Mouse (Mus musculus) MEL (cell line): ENCODE results near the gene Psmb6. TPM values are rescaled to one million over a fixed set of nuclear protein-coding genes. Genes with fewer than 3 reads are reported as not detected.

Source experiments
- DNase-seq: peaks from one replicate; pipeline ENCODE4 v3.0.0; 2011; ENCODE audit warnings: low read depth, low spot score
- H3K27ac ChIP-seq: 2 replicates; pipeline ENCODE4 v1.5.1; 2012; ENCODE audit warnings: low read depth, mild to moderate bottlenecking, control low read depth, low read length, moderate library complexity; ENCODE audit not compliant: control insufficient read depth
- H3K27me3 ChIP-seq, 2 experiments: fragments of 150-350 bp in 1 of 2; sonication (generic) in 1 of 2; 2 replicates each; pipeline ENCODE4 v1.6.1; 2012; ENCODE audit warnings: low read length in 2 of 2, mild to moderate bottlenecking in 2 of 2, improper control_type of control experiment in 1 of 2, moderate library complexity in 1 of 2; ENCODE audit not compliant: insufficient read depth in 2 of 2, control insufficient read depth in 1 of 2
- H3K36me3 ChIP-seq, 2 experiments: 2 replicates each; pipeline ENCODE4 v1.6.1; 2012 to 2014; ENCODE audit warnings: low read length in 2 of 2, improper control_type of control experiment in 1 of 2, inconsistent platforms in 1 of 2, mild to moderate bottlenecking in 1 of 2; ENCODE audit not compliant: insufficient read depth in 2 of 2, control insufficient read depth in 1 of 2
- H3K4me1 ChIP-seq, 2 experiments: fragments of 150-350 bp in 1 of 2; sonication (generic) in 1 of 2; 2 replicates each; pipeline ENCODE4 v1.6.1; 2012; ENCODE audit warnings: low read length in 2 of 2, improper control_type of control experiment in 1 of 2, mild to moderate bottlenecking in 1 of 2; ENCODE audit not compliant: insufficient read depth in 2 of 2, control insufficient read depth in 1 of 2
- H3K4me3 ChIP-seq, 2 experiments: fragments of 150-350 bp in 1 of 2; sonication (generic) in 1 of 2; 2 replicates each; pipeline ENCODE4 v1.5.1; 2012; ENCODE audit warnings: low read depth in 2 of 2, low read length in 2 of 2, mild to moderate bottlenecking in 2 of 2, moderate library complexity in 2 of 2, control low read depth in 1 of 2, improper control_type of control experiment in 1 of 2; ENCODE audit not compliant: control insufficient read depth in 1 of 2, insufficient read depth in 1 of 2
- H3K79me2 ChIP-seq: 2 replicates; pipeline ENCODE4 v1.6.1; 2012; ENCODE audit warnings: mild to moderate bottlenecking, low read length, moderate library complexity; ENCODE audit not compliant: control insufficient read depth, poor library complexity, insufficient read depth
- H3K9ac ChIP-seq: 2 replicates; pipeline ENCODE4 v1.6.1; 2012; ENCODE audit warnings: low read depth, mild to moderate bottlenecking, control low read depth, low read length, moderate library complexity; ENCODE audit not compliant: control insufficient read depth, poor library complexity, severe bottlenecking
- H3K9me3 ChIP-seq: fragments of 150-350 bp; sonication (generic); replicated peaks from 2 replicates; pipeline ENCODE4 v1.6.1; 2012; ENCODE audit warnings: mild to moderate bottlenecking, low read length, improper control_type of control experiment, moderate library complexity; ENCODE audit not compliant: insufficient read depth
- BHLHE40 ChIP-seq: IDR thresholded peaks from 2 replicates; pipeline ENCODE4 v1.6.1; 2012; ENCODE audit warnings: low read depth, mild to moderate bottlenecking, inconsistent platforms, low read length, improper control_type of control experiment, borderline replicate concordance
- CHD1 ChIP-seq: IDR thresholded peaks from 2 replicates; pipeline ENCODE4 v1.6.1; 2012; ENCODE audit warnings: low read depth, mild to moderate bottlenecking, inconsistent platforms, low read length, improper control_type of control experiment
- CTCF ChIP-seq, 3 experiments: IDR thresholded peaks in 2 of 3; conservative IDR thresholded peaks in 1 of 3; 2 replicates each; pipeline ENCODE4 v1.5.1; 2011 to 2012; ENCODE audit warnings: low read length in 3 of 3, low read depth in 2 of 3, mild to moderate bottlenecking in 2 of 3, improper control_type of control experiment in 1 of 3, inconsistent platforms in 1 of 3, mixed read lengths in 1 of 3, moderate library complexity in 1 of 3; ENCODE audit not compliant: control insufficient read depth in 1 of 3, insufficient read depth in 1 of 3, poor library complexity in 1 of 3, severe bottlenecking in 1 of 3
- ELF1 ChIP-seq: IDR thresholded peaks from 2 replicates; pipeline ENCODE4 v1.6.1; 2014; ENCODE audit warnings: low read depth, mild to moderate bottlenecking, inconsistent platforms, low read length, improper control_type of control experiment, moderate library complexity
- EP300 ChIP-seq, 2 experiments: IDR thresholded peaks; 2 replicates each; pipeline ENCODE4 v1.6.1; 2011; ENCODE audit warnings: improper control_type of control experiment in 2 of 2, low read length in 2 of 2, low read depth in 1 of 2, mild to moderate bottlenecking in 1 of 2
- GABPA ChIP-seq: IDR thresholded peaks from 2 replicates; pipeline ENCODE4 v1.6.1; 2012; ENCODE audit warnings: low read depth, mild to moderate bottlenecking, inconsistent platforms, low read length, improper control_type of control experiment, moderate library complexity
- GATA1 ChIP-seq: IDR thresholded peaks from 2 replicates; pipeline ENCODE4 v1.6.1; 2011; ENCODE audit warnings: low read depth, low read length, improper control_type of control experiment
- HCFC1 ChIP-seq: IDR thresholded peaks from 2 replicates; pipeline ENCODE4 v1.6.1; 2012; ENCODE audit warnings: low read depth, mild to moderate bottlenecking, inconsistent platforms, low read length, improper control_type of control experiment, moderate library complexity
- JUND ChIP-seq: IDR thresholded peaks from 2 replicates; pipeline ENCODE4 v1.6.1; 2011; ENCODE audit warnings: low read depth, mild to moderate bottlenecking, improper control_type of control experiment, low read length
- MXI1 ChIP-seq: IDR thresholded peaks from 2 replicates; pipeline ENCODE4 v1.6.1; 2011; ENCODE audit warnings: mild to moderate bottlenecking, low read depth, low read length, improper control_type of control experiment
- MYC ChIP-seq: IDR thresholded peaks from 2 replicates; pipeline ENCODE4 v1.6.1; 2011; ENCODE audit warnings: low read depth, mild to moderate bottlenecking, low read length, improper control_type of control experiment, moderate library complexity
- NELFE ChIP-seq: IDR thresholded peaks from 2 replicates; pipeline ENCODE4 v1.6.1; 2011; ENCODE audit warnings: low read depth, low read length, improper control_type of control experiment
- NRF1 ChIP-seq: IDR thresholded peaks from 2 replicates; pipeline ENCODE4 v1.6.1; 2014; ENCODE audit warnings: low read depth, mild to moderate bottlenecking, inconsistent platforms, low read length, improper control_type of control experiment, moderate library complexity; ENCODE audit not compliant: poor library complexity, insufficient read depth, severe bottlenecking
- POLR2A ChIP-seq, 2 experiments: IDR thresholded peaks; 2 replicates each; pipeline ENCODE4 v1.6.1; 2011 to 2012; ENCODE audit warnings: low read length in 2 of 2, mild to moderate bottlenecking in 2 of 2, control low read depth in 1 of 2, improper control_type of control experiment in 1 of 2, low read depth in 1 of 2, moderate library complexity in 1 of 2; ENCODE audit not compliant: control insufficient read depth in 1 of 2, insufficient read depth in 1 of 2, poor library complexity in 1 of 2
- RCOR1 ChIP-seq: IDR thresholded peaks from 2 replicates; pipeline ENCODE4 v1.6.1; 2012; ENCODE audit warnings: low read depth, mild to moderate bottlenecking, inconsistent platforms, low read length, improper control_type of control experiment
- TAL1 ChIP-seq: IDR thresholded peaks from 2 replicates; pipeline ENCODE4 v1.6.1; 2012; ENCODE audit warnings: mild to moderate bottlenecking, inconsistent platforms, low read length, moderate library complexity, mixed read lengths
- TBP ChIP-seq: IDR thresholded peaks from 2 replicates; pipeline ENCODE4 v1.8.0; 2011; ENCODE audit warnings: low read depth, low read length, improper control_type of control experiment
- TCF12 ChIP-seq: IDR thresholded peaks from 2 replicates; pipeline ENCODE4 v1.6.1; 2014; ENCODE audit warnings: low read depth, mild to moderate bottlenecking, inconsistent platforms, low read length, improper control_type of control experiment, moderate library complexity
- USF2 ChIP-seq, 2 experiments: IDR thresholded peaks; 2 replicates each; pipeline ENCODE4 v1.6.1; 2011 to 2012; ENCODE audit warnings: improper control_type of control experiment in 2 of 2, low read length in 2 of 2, borderline replicate concordance in 1 of 2, inconsistent platforms in 1 of 2, low read depth in 1 of 2, mild to moderate bottlenecking in 1 of 2; ENCODE audit not compliant: insufficient read depth in 1 of 2
- ZNF384 ChIP-seq: IDR thresholded peaks from 2 replicates; pipeline ENCODE4 v1.6.1; 2012; ENCODE audit warnings: low read depth, mild to moderate bottlenecking, inconsistent platforms, low read length, improper control_type of control experiment
- polyA plus RNA-seq, 2 experiments: library from polyadenylated mRNA; stranded (reverse) in 1 of 2; unstranded in 1 of 2; fragments of >175 nt in 1 of 2; fragments of >200 nt in 1 of 2; gene quantifications; 2 replicates each; pipeline versions ENCODE4 v1.2.1 to v1.2.4; 2012; ENCODE audit warnings: low replicate concordance in 2 of 2, low read depth in 1 of 2; ENCODE audit not compliant: insufficient read length in 2 of 2, insufficient read depth in 1 of 2, missing spikeins in 1 of 2
- total RNA-seq: library from RNA; depleted of rRNA; stranded (reverse); fragments of 300-350 nt; gene quantifications from 2 replicates; pipeline ENCODE4 v1.2.3, GENCODE M21; 2012

Psmb6 gene
- total and polyA plus RNA-seq, 3 experiments = 462 to 602 TPM; not detected in 1

DNA sequence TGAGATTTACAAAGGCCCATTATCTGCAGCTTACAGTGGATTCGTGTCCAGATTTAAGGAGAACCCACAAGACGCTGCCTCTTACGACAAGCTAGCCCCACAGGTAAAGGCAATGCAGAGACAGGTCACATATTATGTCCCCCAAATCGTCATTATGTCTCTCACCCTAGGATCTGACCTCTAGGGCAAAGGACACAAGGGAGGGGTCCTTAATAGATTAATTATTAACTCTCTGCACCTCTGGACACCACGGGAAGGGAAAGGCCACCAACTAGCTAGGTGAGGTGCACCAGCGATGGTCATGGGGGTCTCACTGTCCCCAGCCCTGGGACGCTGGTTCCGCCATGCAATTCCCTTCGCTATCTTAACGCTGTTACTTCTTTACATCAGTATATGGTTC is 6.2 kb upstream of the Psmb6 start, which contains the start of gene Gltpd2:
Gene Gltpd2, plus strand, starts transcription at position 274 of the 400 bp plus-strand sequence.
- Histone ChIP-seq H3K27ac (no peak within 1 kb of the TSS), H3K79me2 (no peaks in the 10 kb centered on the region), H3K4me3 (no peak within 1 kb of the TSS)

GRCm38 (mm10) chr11:70520178-70520769 is 4.9 kb upstream of the Psmb6 start:
- H3K36me3 ChIP-seq = peaks cover 0 to 17% of the 10 kb centered on the region in 2 experiments; a peak in 2 of 4 replicates
- no peak overlapping the region for H3K4me3 ChIP-seq
- no peaks in the 10 kb centered on the region for H3K9me3 ChIP-seq
- H3K9ac ChIP-seq = no peak overlapping the region
- peaks cover 8 to 13% of the 10 kb centered on the region in 2 experiments for H3K4me1 ChIP-seq
- H3K79me2 ChIP-seq = peaks cover under 1% of the 10 kb centered on the region; the same call in 1 of the 2 replicates
- no peaks in the 10 kb centered on the region for H3K27me3 ChIP-seq
- no peak for TF ChIP-seq ZNF384
- no peak for TF ChIP-seq MXI1
- TF ChIP-seq TCF12 = no peak
- TF ChIP-seq BHLHE40 = no peak
- TF ChIP-seq NRF1 = no peak
- no peak for TF ChIP-seq GATA1
- no peak for TF ChIP-seq NELFE
- no peak for TF ChIP-seq JUND
- no peak for TF ChIP-seq HCFC1
- no peak for TF ChIP-seq TBP
- no peak for TF ChIP-seq POLR2A (IDR thresholded peaks at IDR 0.05; ENCODE audit: control insufficient read depth in 1 of 2, insufficient read depth in 1 of 2, low read depth in 1 of 2, low read length in 2 of 2, poor library complexity in 1 of 2)
- no peak for TF ChIP-seq TAL1
- no peak for TF ChIP-seq GABPA
- no peak for TF ChIP-seq EP300 (IDR thresholded peaks at IDR 0.05; ENCODE audit: low read depth in 1 of 2, low read length in 2 of 2)
- no peak for TF ChIP-seq MYC
- no peak for TF ChIP-seq CTCF (IDR thresholded peaks at IDR 0.05 in 2 of 3, conservative IDR thresholded peaks at IDR 0.05 in 1 of 3; ENCODE audit: control insufficient read depth in 1 of 3, insufficient read depth in 1 of 3, low read depth in 2 of 3, low read length in 3 of 3, poor library complexity in 1 of 3, severe bottlenecking in 1 of 3)
- TF ChIP-seq USF2 (IDR thresholded peaks at IDR 0.05; ENCODE audit: borderline replicate concordance in 1 of 2, insufficient read depth in 1 of 2, low read depth in 1 of 2, low read length in 2 of 2) = no peak
- TF ChIP-seq CHD1 = no peak
- TF ChIP-seq ELF1 = no peak
- DNase-seq = no peak
- H3K27ac ChIP-seq = no peak overlapping the region

More for the DNA sequence above, 6.2 kb upstream of the Psmb6 start, which contains the start of gene Gltpd2:
- Histone ChIP-seq H3K9ac (no peak within 1 kb of the TSS), H3K4me1 (peaks cover 8 to 11% of the 10 kb centered on the region in 2 experiments), H3K27me3 (no peaks in the 10 kb centered on the region), H3K36me3 (peaks cover 0 to 15% of the 10 kb centered on the region in 2 experiments; a peak in 2 of 4 replicates), H3K9me3 (no peaks in the 10 kb centered on the region)
- no peak for DNase-seq
- TF ChIP-seq NRF1 (no peak), RCOR1 (0 out of 2 replicates have a peak, but pooled peaks have one; percentile 33)
